Mouse (Mus musculus) lung, embryonic 15.5 days (tissue): Measurements from ENCODE around the gene D630036H23Rik. TPM values are rescaled to one million over a fixed set of nuclear protein-coding genes. Genes with fewer than 3 reads are reported as not detected.
"Not testable (repeated sequence)": the region's sequence is repeated elsewhere in the genome, so short reads cannot be mapped to it uniquely, and the experiment has no call there.

ENCODE experiments used
- ATAC-seq: fragments of 200-750 bp; cut with Nextera tagmentation; 2 replicates; pipeline ENCODE4 v1.8.0; 2017; ENCODE audit warnings: moderate number of reproducible peaks, borderline replicate concordance; ENCODE audit not compliant: low FRiP score, low TSS enrichment; ENCODE audit errors: extremely low read depth
- H3K27ac ChIP-seq: fragments of 300-500 bp; sonication (generic); 2 replicates; pipeline ENCODE4 v1.5.1; 2015; ENCODE audit warnings: moderate library complexity, mild to moderate bottlenecking, inconsistent platforms
- H3K27me3 ChIP-seq: fragments of 300-500 bp; sonication (generic); 2 replicates; pipeline ENCODE4 v1.6.1; 2015; ENCODE audit warnings: inconsistent platforms
- H3K36me3 ChIP-seq: fragments of 300-500 bp; sonication (generic); 2 replicates; pipeline ENCODE4 v1.6.1; 2015; ENCODE audit warnings: inconsistent platforms
- H3K4me1 ChIP-seq: fragments of 300-500 bp; sonication (generic); 2 replicates; pipeline ENCODE4 v1.6.1; 2015; ENCODE audit warnings: inconsistent platforms
- H3K4me2 ChIP-seq: fragments of 300-500 bp; sonication (generic); 2 replicates; pipeline ENCODE4 v1.6.1; 2015; ENCODE audit warnings: inconsistent platforms, mild to moderate bottlenecking, moderate library complexity
- H3K4me3 ChIP-seq: fragments of 300-500 bp; sonication (generic); 2 replicates; pipeline ENCODE4 v1.5.1; 2015; ENCODE audit warnings: mild to moderate bottlenecking, inconsistent platforms
- H3K9ac ChIP-seq: fragments of 300-500 bp; sonication (generic); 2 replicates; pipeline ENCODE4 v1.6.1; 2015; ENCODE audit warnings: inconsistent platforms
- H3K9me3 ChIP-seq: fragments of 300-500 bp; sonication (generic); 2 replicates; pipeline ENCODE4 v1.6.1; 2016; ENCODE audit warnings: inconsistent platforms
- WGBS: fragments of 180-500 bp; shearing (Covaris S2); methylation state at CpG from one replicate; pipeline ENCODE4 v1.1.7; 2015; 5-methylcytosine and 5-hydroxymethylcytosine counted together
- polyA plus RNA-seq: library from polyadenylated mRNA; unstranded; fragments of >200 nt; fragmentation: Nextera tagmentation; extraction: Ambion mirVana; gene quantifications from 2 replicates; pipeline ENCODE4 v1.2.1, GENCODE M21; 2015

The D630036H23Rik gene
- 1.5 and 2.3 TPM in 2 replicates for polyA plus RNA-seq

DNA sequence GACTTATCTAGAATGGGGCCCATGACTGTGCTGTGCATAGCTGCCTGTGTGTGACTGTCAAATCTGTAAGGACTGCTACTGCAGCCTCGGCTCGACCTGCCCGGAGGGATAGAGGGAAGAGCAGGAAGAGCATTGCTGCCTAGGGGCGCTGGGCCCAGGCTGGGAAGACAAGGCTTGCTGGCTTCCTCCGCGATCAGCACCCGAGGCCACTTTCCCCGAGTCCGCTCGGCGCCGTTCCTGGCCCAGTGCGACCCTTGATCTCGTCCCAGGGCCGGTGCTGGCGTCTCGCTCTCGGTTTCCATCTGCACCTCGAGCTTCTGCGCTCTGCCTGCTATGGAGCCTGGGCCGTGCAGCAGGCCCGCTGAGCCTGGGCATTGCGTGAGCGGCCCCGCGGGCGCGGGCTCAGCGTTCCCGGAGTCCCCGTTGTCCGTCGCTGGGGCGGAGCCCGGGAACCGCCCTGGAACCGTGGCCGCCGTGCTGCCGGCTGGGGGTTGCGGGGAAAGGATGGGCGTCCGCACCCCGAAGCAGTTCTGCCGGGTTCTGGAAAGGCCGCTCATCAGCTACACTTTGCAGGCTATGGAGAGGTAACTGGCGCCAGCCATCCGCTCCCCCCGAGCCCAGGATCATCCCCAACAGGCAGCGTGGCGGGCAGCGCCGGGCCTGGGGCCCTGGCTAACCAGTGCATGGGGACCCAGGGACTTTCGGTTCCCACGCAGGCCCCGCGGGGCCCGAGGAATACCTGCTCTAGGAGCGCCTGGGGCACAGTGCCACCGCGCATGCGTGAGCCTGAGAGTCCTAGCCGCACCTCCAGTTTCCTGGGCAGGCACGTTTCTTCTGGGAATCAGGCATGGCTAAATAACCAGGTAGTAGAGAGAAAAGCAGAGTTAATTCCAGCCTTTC, at the start of gene D630036H23Rik, which contains the start of gene Ispd:
TSS of gene D630036H23Rik (minus strand) at position 741 of the 900 bp plus-strand sequence.
TSS of gene Ispd (plus strand) at position 10 of the 900 bp plus-strand sequence.
- Histone ChIP-seq H3K27ac (peak within 1 kb of the TSS; percentile 93), H3K27me3 (no peaks in the 10 kb centered on the region), H3K4me2 (peak within 1 kb of the TSS; percentile 75), H3K9me3 (no peaks in the 10 kb centered on the region), H3K4me3 (peak within 1 kb of the TSS; percentile 70), H3K9ac (peak within 1 kb of the TSS; percentile 85), H3K36me3 (no peaks in the 10 kb centered on the region), H3K4me1 (peaks cover 14% of the 10 kb centered on the region)
- ATAC-seq: peak; percentile 90
- WGBS: under 1% methylated on average over 64 of the region's 64 CpGs

GRCm38 (mm10) chr12:36426163-36427045, 44.4 kb upstream of the D630036H23Rik start:
- Histone ChIP-seq H3K4me3 (no peak overlapping the region), H3K36me3 (no peaks in the 10 kb centered on the region), H3K9me3 (no peaks in the 10 kb centered on the region), H3K27me3 (no peaks in the 10 kb centered on the region), H3K9ac (no peak overlapping the region), H3K27ac (peak overlapping the region; percentile 37), H3K4me2 (no peak overlapping the region), H3K4me1 (peaks cover 12% of the 10 kb centered on the region)
- peak; percentile 94 for ATAC-seq
- 38% methylated on average over 15 of the region's 15 CpGs for WGBS

- Histone ChIP-seq H3K9ac (no peak overlapping the region), H3K36me3 (no peaks in the 10 kb centered on the region), H3K4me2 (no peak overlapping the region), H3K4me3 (no peak overlapping the region), H3K9me3 (no peaks in the 10 kb centered on the region), H3K27me3 (no peaks in the 10 kb centered on the region), H3K27ac (no peak overlapping the region), H3K4me1 (peaks cover 12% of the 10 kb centered on the region)
- ATAC-seq: no peak
- WGBS: 91% methylated on average over 7 of the region's 7 CpGs
These were observed 43.3 kb upstream of the D630036H23Rik start for GRCm38 (mm10) chr12:36425258-36425657.

GRCm38 (mm10) chr12:36423677-36424076, 41.7 kb upstream of the D630036H23Rik start:
- Histone ChIP-seq H3K4me2 (no peak overlapping the region), H3K9ac (no peak overlapping the region), H3K4me1 (peaks cover 12% of the 10 kb centered on the region), H3K27me3 (no peaks in the 10 kb centered on the region), H3K27ac (no peak overlapping the region), H3K4me3 (no peak overlapping the region), H3K9me3 (no peaks in the 10 kb centered on the region), H3K36me3 (no peaks in the 10 kb centered on the region)
- WGBS: 60% methylated on average over 10 of the region's 10 CpGs
- no peak for ATAC-seq

GRCm38 (mm10) chr12:36395115-36395514, 13.1 kb upstream of the D630036H23Rik start:
- no peak overlapping the region for H3K4me2 ChIP-seq
- H3K4me1 ChIP-seq: peaks cover 3% of the 10 kb centered on the region; the same call in 1 of the 2 replicates
- H3K9ac ChIP-seq: no peak overlapping the region
- H3K27ac ChIP-seq: peak overlapping the region; percentile 74
- 41% methylated on average over 2 of the region's 2 CpGs for WGBS
- H3K36me3 ChIP-seq: no peaks in the 10 kb centered on the region
- H3K4me3 ChIP-seq: no peak overlapping the region
- ATAC-seq: peak; percentile 93
- no peaks in the 10 kb centered on the region for H3K9me3 ChIP-seq
- H3K27me3 ChIP-seq: no peaks in the 10 kb centered on the region

GRCm38 (mm10) chr12:36386991-36387390, 5.0 kb upstream of the D630036H23Rik start:
- WGBS: 83% methylated on average over 4 of the region's 4 CpGs

DNA sequence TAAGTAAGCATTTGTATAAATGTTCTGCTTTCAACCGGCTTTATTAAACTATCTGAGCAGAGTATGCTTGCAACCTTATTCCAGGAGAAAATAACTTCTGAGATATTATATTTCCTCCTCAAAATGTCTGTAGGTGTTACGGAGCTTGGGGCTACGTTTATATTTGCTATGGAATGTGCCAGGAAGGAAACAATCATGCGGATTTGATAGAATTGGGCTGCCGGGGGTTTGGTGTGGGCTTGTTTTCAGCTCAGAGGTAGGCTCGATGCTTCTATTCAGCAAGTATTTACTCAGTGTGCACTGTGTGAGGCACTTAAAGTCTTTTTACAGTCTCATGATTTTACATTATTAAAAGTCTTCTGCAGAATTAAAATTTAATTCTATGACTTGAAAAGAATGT, 3.4 kb upstream of the D630036H23Rik start:
- H3K4me2 ChIP-seq: no peak overlapping the region
- 34% methylated on average over 6 of the region's 6 CpGs for WGBS
- H3K36me3 ChIP-seq: no peaks in the 10 kb centered on the region
- H3K27me3 ChIP-seq: no peaks in the 10 kb centered on the region
- no peaks in the 10 kb centered on the region for H3K9me3 ChIP-seq
- H3K9ac ChIP-seq: no peak overlapping the region
- H3K4me1 ChIP-seq: peaks cover 14% of the 10 kb centered on the region
- H3K27ac ChIP-seq: no peak overlapping the region
- no peak for ATAC-seq
- no peak overlapping the region for H3K4me3 ChIP-seq

More at GRCm38 (mm10) chr12:36386991-36387390, 5.0 kb upstream of the D630036H23Rik start:
- Histone ChIP-seq H3K27me3 (no peaks in the 10 kb centered on the region), H3K4me2 (no peak overlapping the region), H3K4me1 (0 out of 2 replicates have a peak, but pooled peaks cover 5% of the 10 kb centered on the region), H3K27ac (no peak overlapping the region), H3K4me3 (no peak overlapping the region), H3K36me3 (no peaks in the 10 kb centered on the region), H3K9me3 (no peaks in the 10 kb centered on the region), H3K9ac (no peak overlapping the region)
- no peak for ATAC-seq

- no peak overlapping the region for H3K4me3 ChIP-seq
- H3K9ac ChIP-seq: no peak overlapping the region
- no peaks in the 10 kb centered on the region for H3K9me3 ChIP-seq
- no peaks in the 10 kb centered on the region for H3K36me3 ChIP-seq
- no peaks in the 10 kb centered on the region for H3K27me3 ChIP-seq
- no peak for ATAC-seq
- peak overlapping the region; percentile 93; the same call in 1 of the 2 replicates for H3K27ac ChIP-seq
- H3K4me2 ChIP-seq: peak overlapping the region; percentile 75
- WGBS: 56% methylated on average over 5 of the region's 5 CpGs
- H3K4me1 ChIP-seq: peaks cover 14% of the 10 kb centered on the region
These were observed 1.2 kb downstream of the D630036H23Rik start for GRCm38 (mm10) chr12:36380806-36381205.

DNA sequence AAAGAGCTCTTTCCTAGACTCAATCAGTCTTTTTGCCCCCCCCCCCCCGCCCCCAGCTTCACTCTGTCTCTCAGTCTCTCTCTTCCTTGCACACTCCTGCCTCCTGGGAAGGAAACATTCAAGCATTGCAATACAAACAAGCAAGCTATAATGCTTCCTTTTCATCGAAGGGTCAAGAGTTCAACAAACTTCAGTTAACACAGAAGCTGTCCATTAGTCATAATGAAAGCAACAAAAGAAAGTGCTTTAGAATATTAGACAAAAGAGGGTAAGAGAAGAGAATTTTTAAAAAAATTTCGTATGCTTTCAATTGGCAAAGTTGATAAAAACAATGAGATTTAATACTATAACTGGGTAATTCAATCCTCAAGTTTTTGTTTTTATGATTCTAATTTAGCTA, 1.7 kb downstream of the D630036H23Rik start:
- WGBS: 47% methylated on average over 3 of the region's 3 CpGs

GRCm38 (mm10) chr12:36376391-36376790, 5.6 kb downstream of the D630036H23Rik start:
- H3K36me3 ChIP-seq, H3K9ac ChIP-seq, H3K4me3 ChIP-seq, H3K4me1 ChIP-seq, ATAC-seq, H3K27me3 ChIP-seq, H3K27ac ChIP-seq, H3K4me2 ChIP-seq, H3K9me3 ChIP-seq: not testable (repeated sequence)
- WGBS: 88% methylated on average over 3 of the region's 4 CpGs

More for the DNA sequence above, 1.7 kb downstream of the D630036H23Rik start:
- no peak overlapping the region for H3K9ac ChIP-seq
- H3K9me3 ChIP-seq: no peaks in the 10 kb centered on the region
- peaks cover 14% of the 10 kb centered on the region for H3K4me1 ChIP-seq
- H3K27me3 ChIP-seq: no peaks in the 10 kb centered on the region
- ATAC-seq: no peak
- H3K27ac ChIP-seq: no peak overlapping the region
- no peak overlapping the region for H3K4me3 ChIP-seq
- H3K4me2 ChIP-seq: no peak overlapping the region
- no peaks in the 10 kb centered on the region for H3K36me3 ChIP-seq

DNA sequence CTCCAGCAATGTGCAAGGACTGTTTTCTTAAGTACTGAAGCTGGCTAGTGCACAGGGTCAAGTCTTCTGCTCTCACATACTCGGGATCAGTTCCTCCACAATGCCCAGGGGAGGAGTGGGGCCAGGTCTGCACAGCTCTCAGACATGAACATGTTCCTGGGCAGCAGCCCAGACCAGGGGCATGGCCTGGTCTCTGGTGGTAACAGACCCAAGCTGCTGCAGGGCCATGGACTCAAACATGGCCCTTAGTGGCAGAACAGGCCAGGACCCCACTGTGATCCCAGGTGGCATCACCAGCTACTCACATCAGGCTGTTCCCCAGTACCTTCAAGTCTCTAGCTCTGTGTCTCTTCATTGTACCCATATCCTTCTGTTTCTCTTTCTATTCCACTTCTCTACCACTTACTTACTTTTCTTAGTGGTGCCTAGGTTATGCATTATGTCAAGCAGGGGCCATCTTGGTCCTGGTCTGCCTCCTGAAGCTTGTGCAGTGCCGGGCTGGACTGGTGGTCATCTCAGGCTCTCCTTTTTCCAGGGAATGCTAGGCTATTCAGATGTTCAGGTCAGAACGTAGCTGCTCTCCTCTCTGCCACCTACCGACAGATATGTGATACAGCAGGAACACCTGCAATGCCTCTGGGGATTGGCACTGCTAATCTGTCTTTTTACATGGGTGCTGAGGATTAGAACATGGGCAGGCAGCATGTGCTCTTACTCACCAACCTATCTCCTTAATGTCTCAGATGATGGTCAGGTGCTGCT, 8.6 kb downstream of the D630036H23Rik start:
- Histone ChIP-seq H3K4me1 (no peaks in the 10 kb centered on the region), H3K36me3 (no peaks in the 10 kb centered on the region), H3K9me3 (no peaks in the 10 kb centered on the region), H3K4me2 (no peak overlapping the region), H3K27ac (no peak overlapping the region), H3K4me3 (no peak overlapping the region), H3K9ac (no peak overlapping the region), H3K27me3 (no peaks in the 10 kb centered on the region)
- WGBS: 50% methylated on average over 4 of the region's 4 CpGs
- no peak; the same call in 1 of the 2 replicates for ATAC-seq
